Mouse (Mus musculus) limb, embryonic 15.5 days (tissue): ENCODE results near the gene Sox5. TPM values are rescaled to one million over a fixed set of nuclear protein-coding genes. Genes with fewer than 3 reads are reported as not detected.

Experiments
- ATAC-seq: fragments of 200-750 bp; cut with Nextera tagmentation; 2 replicates; pipeline ENCODE4 v1.8.0; 2017; ENCODE audit warnings: low read depth, moderate TSS enrichment; ENCODE audit not compliant: insufficient number of reproducible peaks, low FRiP score, low TSS enrichment
- H3K27ac ChIP-seq: fragments of 300-500 bp; sonication (generic); 2 replicates; pipeline ENCODE4 v1.5.1; 2015; ENCODE audit warnings: moderate library complexity, mild to moderate bottlenecking, inconsistent platforms
- H3K27me3 ChIP-seq: fragments of 300-500 bp; sonication (generic); 2 replicates; pipeline ENCODE4 v1.6.1; 2015; ENCODE audit warnings: inconsistent platforms
- H3K36me3 ChIP-seq: fragments of 300-500 bp; sonication (generic); 2 replicates; pipeline ENCODE4 v1.6.1; 2015; ENCODE audit warnings: inconsistent platforms
- H3K4me1 ChIP-seq: fragments of 300-500 bp; sonication (generic); 2 replicates; pipeline ENCODE4 v1.6.1; 2015; ENCODE audit warnings: inconsistent platforms
- H3K4me2 ChIP-seq: fragments of 300-500 bp; sonication (generic); 2 replicates; pipeline ENCODE4 v1.6.1; 2015; ENCODE audit warnings: mild to moderate bottlenecking, inconsistent platforms
- H3K4me3 ChIP-seq: fragments of 300-500 bp; sonication (generic); 2 replicates; pipeline ENCODE4 v1.5.1; 2015; ENCODE audit warnings: mild to moderate bottlenecking, inconsistent platforms
- H3K9ac ChIP-seq: fragments of 300-500 bp; sonication (generic); 2 replicates; pipeline ENCODE4 v1.6.1; 2015; ENCODE audit warnings: inconsistent platforms
- H3K9me3 ChIP-seq: fragments of 300-500 bp; sonication (generic); 2 replicates; pipeline ENCODE4 v1.6.1; 2016; ENCODE audit warnings: inconsistent platforms
- WGBS: fragments of 180-500 bp; shearing (Covaris S2); methylation state at CpG from one replicate; pipeline ENCODE4 v1.1.7; 2015; 5-methylcytosine and 5-hydroxymethylcytosine counted together
- polyA plus RNA-seq: library from polyadenylated mRNA; unstranded; fragments of >200 nt; fragmentation: Nextera tagmentation; extraction: Ambion mirVana; gene quantifications from 2 replicates; pipeline ENCODE4 v1.2.1, GENCODE M21; 2015

The Sox5 gene
- polyA plus RNA-seq, 1 experiment from 2014 or later: 36.0 TPM

- WGBS: 53% methylated on average over 3 of the region's 3 CpGs
- Histone ChIP-seq H3K36me3 (no peaks in the 10 kb centered on the region), H3K9me3 (no peaks in the 10 kb centered on the region), H3K27me3 (no peaks in the 10 kb centered on the region), H3K9ac (no peak overlapping the region), H3K4me1 (peaks cover 4% of the 10 kb centered on the region; the same call in 1 of the 2 replicates), H3K4me2 (no peak overlapping the region), H3K27ac (no peak overlapping the region), H3K4me3 (no peak overlapping the region)
- no peak for ATAC-seq
Observed at GRCm38 (mm10) chr6:144741080-144741655, 40.6 kb downstream of the Sox5 start.

- Histone ChIP-seq H3K4me3 (no peak overlapping the region), H3K9ac (no peak overlapping the region), H3K36me3 (no peaks in the 10 kb centered on the region), H3K4me2 (no peak overlapping the region), H3K27ac (no peak overlapping the region), H3K4me1 (peaks cover 4% of the 10 kb centered on the region; the same call in 1 of the 2 replicates), H3K27me3 (no peaks in the 10 kb centered on the region), H3K9me3 (no peaks in the 10 kb centered on the region)
- ATAC-seq: no peak
- WGBS: 86% methylated on average over 3 of the region's 3 CpGs
Observed at GRCm38 (mm10) chr6:144740343-144740742, 41.4 kb downstream of the Sox5 start.

GRCm38 (mm10) chr6:144739753-144740152 lies 42.0 kb downstream of the Sox5 start:
- no peaks in the 10 kb centered on the region for H3K27me3 ChIP-seq
- H3K9ac ChIP-seq: no peak overlapping the region
- no peak overlapping the region for H3K4me3 ChIP-seq
- H3K9me3 ChIP-seq: no peaks in the 10 kb centered on the region
- no peak overlapping the region for H3K4me2 ChIP-seq
- no peak for ATAC-seq
- no peaks in the 10 kb centered on the region for H3K36me3 ChIP-seq
- H3K27ac ChIP-seq: no peak overlapping the region
- peaks cover 4% of the 10 kb centered on the region; the same call in 1 of the 2 replicates for H3K4me1 ChIP-seq
- 78% methylated on average over 2 of the region's 2 CpGs for WGBS

- WGBS: 89% methylated on average over 5 of the region's 5 CpGs
- ATAC-seq: no peak
Observed at GRCm38 (mm10) chr6:144737786-144738185, 44.0 kb downstream of the Sox5 start.

GRCm38 (mm10) chr6:144731251-144731970 lies 50.4 kb downstream of the Sox5 start:
- no peak overlapping the region for H3K4me3 ChIP-seq
- no peaks in the 10 kb centered on the region for H3K36me3 ChIP-seq
- no peak overlapping the region for H3K27ac ChIP-seq
- no peaks in the 10 kb centered on the region for H3K4me1 ChIP-seq
- 80% methylated on average over 10 of the region's 10 CpGs for WGBS
- no peaks in the 10 kb centered on the region for H3K9me3 ChIP-seq
- no peaks in the 10 kb centered on the region for H3K27me3 ChIP-seq
- H3K4me2 ChIP-seq: no peak overlapping the region
- H3K9ac ChIP-seq: no peak overlapping the region
- no peak for ATAC-seq

More at GRCm38 (mm10) chr6:144737786-144738185, 44.0 kb downstream of the Sox5 start:
- Histone ChIP-seq H3K9me3 (no peaks in the 10 kb centered on the region), H3K4me1 (no peaks in the 10 kb centered on the region), H3K27ac (no peak overlapping the region), H3K4me2 (no peak overlapping the region), H3K9ac (no peak overlapping the region), H3K27me3 (no peaks in the 10 kb centered on the region), H3K4me3 (no peak overlapping the region), H3K36me3 (no peaks in the 10 kb centered on the region)

- no peaks in the 10 kb centered on the region for H3K9me3 ChIP-seq
- no peaks in the 10 kb centered on the region for H3K36me3 ChIP-seq
- WGBS: 38% methylated on average over 12 of the region's 12 CpGs
- no peak for ATAC-seq
- no peaks in the 10 kb centered on the region for H3K27me3 ChIP-seq
- H3K9ac ChIP-seq: no peak overlapping the region
- no peak overlapping the region for H3K4me3 ChIP-seq
- H3K4me1 ChIP-seq: no peaks in the 10 kb centered on the region
- H3K27ac ChIP-seq: no peak overlapping the region
- H3K4me2 ChIP-seq: no peak overlapping the region
Observed at GRCm38 (mm10) chr6:144723530-144724144, 58.1 kb downstream of the Sox5 start.

- ATAC-seq: no peak
- no peak overlapping the region for H3K9ac ChIP-seq
- H3K4me2 ChIP-seq: no peak overlapping the region
- no peaks in the 10 kb centered on the region for H3K27me3 ChIP-seq
- WGBS: 80% methylated on average over 5 of the region's 5 CpGs
- no peaks in the 10 kb centered on the region for H3K36me3 ChIP-seq
- no peaks in the 10 kb centered on the region for H3K9me3 ChIP-seq
- no peak overlapping the region for H3K27ac ChIP-seq
- H3K4me3 ChIP-seq: no peak overlapping the region
- H3K4me1 ChIP-seq: no peaks in the 10 kb centered on the region
Observed at GRCm38 (mm10) chr6:144723024-144723423, 58.8 kb downstream of the Sox5 start.

GRCm38 (mm10) chr6:144720846-144721245 lies 60.9 kb downstream of the Sox5 start:
- ATAC-seq: no peak
- Histone ChIP-seq H3K4me1 (no peaks in the 10 kb centered on the region), H3K4me2 (no peak overlapping the region), H3K27ac (no peak overlapping the region), H3K27me3 (no peaks in the 10 kb centered on the region), H3K9me3 (no peaks in the 10 kb centered on the region), H3K9ac (no peak overlapping the region), H3K36me3 (no peaks in the 10 kb centered on the region), H3K4me3 (no peak overlapping the region)
- 96% methylated on average over 13 of the region's 13 CpGs for WGBS

GRCm38 (mm10) chr6:144716376-144716775 lies 65.4 kb downstream of the Sox5 start:
- no peaks in the 10 kb centered on the region for H3K36me3 ChIP-seq
- no peak overlapping the region for H3K4me2 ChIP-seq
- H3K27me3 ChIP-seq: no peaks in the 10 kb centered on the region
- no peak overlapping the region for H3K4me3 ChIP-seq
- no peaks in the 10 kb centered on the region for H3K4me1 ChIP-seq
- no peak overlapping the region for H3K9ac ChIP-seq
- ATAC-seq: no peak
- 84% methylated on average over 1 of the region's 1 CpGs for WGBS
- no peaks in the 10 kb centered on the region for H3K9me3 ChIP-seq
- H3K27ac ChIP-seq: no peak overlapping the region

GRCm38 (mm10) chr6:144711841-144712240 lies 69.9 kb downstream of the Sox5 start:
- Histone ChIP-seq H3K4me1 (no peaks in the 10 kb centered on the region), H3K9ac (no peak overlapping the region), H3K36me3 (no peaks in the 10 kb centered on the region), H3K4me3 (no peak overlapping the region), H3K27ac (no peak overlapping the region), H3K27me3 (no peaks in the 10 kb centered on the region), H3K9me3 (no peaks in the 10 kb centered on the region), H3K4me2 (no peak overlapping the region)
- ATAC-seq: no peak
- 49% methylated on average over 9 of the region's 9 CpGs for WGBS

- Histone ChIP-seq H3K27me3 (no peaks in the 10 kb centered on the region), H3K4me2 (no peak overlapping the region), H3K9me3 (no peaks in the 10 kb centered on the region), H3K4me3 (no peak overlapping the region), H3K4me1 (no peaks in the 10 kb centered on the region), H3K9ac (no peak overlapping the region), H3K27ac (no peak overlapping the region), H3K36me3 (no peaks in the 10 kb centered on the region)
- ATAC-seq: no peak
- WGBS: 56% methylated on average over 5 of the region's 5 CpGs
Observed at GRCm38 (mm10) chr6:144710816-144711215, 71.0 kb downstream of the Sox5 start.

- Histone ChIP-seq H3K9ac (no peak overlapping the region), H3K4me3 (no peak overlapping the region), H3K9me3 (no peaks in the 10 kb centered on the region), H3K27me3 (no peaks in the 10 kb centered on the region), H3K4me2 (no peak overlapping the region), H3K36me3 (no peaks in the 10 kb centered on the region), H3K27ac (no peak overlapping the region), H3K4me1 (no peaks in the 10 kb centered on the region)
- 76% methylated on average over 9 of the region's 9 CpGs for WGBS
- no peak for ATAC-seq
Observed at GRCm38 (mm10) chr6:144709614-144710180, 72.1 kb downstream of the Sox5 start.
